8 mouse cellular contexts compared by ENCODE assay signal in genomic region chr7:127110239-127111007, GRCm38 (mm10). TPM values are rescaled to one million over a fixed set of nuclear protein-coding genes. Genes with fewer than 3 reads are reported as not detected.
A peak's percentile ranks its signal among the peaks of the same experiment; 100 is the strongest.
DNase-seq lines count a peak whose midpoint lies in the region; ATAC-seq and TF ChIP-seq lines count a peak whose summit lies in the region.

No protein-coding gene starts in this region.

- no peak overlapping the region for H3K4me3 ChIP-seq in C2C12 (ENCODE audit: insufficient read depth, poor library complexity, severe bottlenecking)
- no peak overlapping the region for H3K4me3 ChIP-seq in liver, embryonic 16.5 days (ENCODE audit: low read depth, low read length)
- H3K4me3 ChIP-seq in neural tube, embryonic 14.5 days (ENCODE audit: low read depth, low read length), result no peak overlapping the region

- peaks cover 8% of the 10 kb centered on the region for H3K27me3 ChIP-seq in C2C12 (ENCODE audit: control insufficient read depth, insufficient read depth, insufficient read length)
- H3K27me3 ChIP-seq in liver, embryonic 16.5 days (ENCODE audit: control insufficient read depth, insufficient read depth, low read depth, low read length), result no peaks in the 10 kb centered on the region
- no peaks in the 10 kb centered on the region for H3K27me3 ChIP-seq in neural tube, embryonic 14.5 days (ENCODE audit: control insufficient read depth, insufficient read depth, low read length)

- 0 out of 2 replicates have a peak, but pooled peaks have one; percentile 37 for ATAC-seq in liver, embryonic 16.5 days (ENCODE audit: low read depth)
- ATAC-seq in neural tube, embryonic 14.5 days (ENCODE audit: low read depth), result peak; percentile 60; the same call in 1 of the 2 replicates

- H3ac ChIP-seq in C2C12 (ENCODE audit: control insufficient read depth, insufficient read length, low read depth), result no peak overlapping the region

- peak; percentile 65 for DNase-seq in adrenal gland, adult 18-20 months (ENCODE audit: low spot score in 2 of 2)
- peak; percentile 85 for DNase-seq in embryo, embryonic 11 days
- peak; percentile 67 for DNase-seq in heart, adult 8-10 months (ENCODE audit: low spot score)
- DNase-seq in kidney, postnatal 25 days, result peak; percentile 78 to 79
- DNase-seq in thymus, postnatal 10 days (ENCODE audit: low spot score in 2 of 2), result peak; percentile 70 to 84

- H3K4me2 ChIP-seq in liver, embryonic 16.5 days (ENCODE audit: low read depth, low read length), result no peak overlapping the region
- H3K4me2 ChIP-seq in neural tube, embryonic 14.5 days (ENCODE audit: low read depth, low read length), result no peak overlapping the region

- TF ChIP-seq CTCF in C2C12 (IDR thresholded peaks at IDR 0.05; ENCODE audit: control insufficient read depth, insufficient read depth, insufficient read length), result peak; percentile 93

- peaks cover 27% of the 10 kb centered on the region for H3K4me1 ChIP-seq in liver, embryonic 16.5 days (ENCODE audit: control insufficient read depth, low read depth, low read length)
- no peaks in the 10 kb centered on the region for H3K4me1 ChIP-seq in neural tube, embryonic 14.5 days (ENCODE audit: control insufficient read depth, insufficient read depth, low read length)

- 40% methylated on average over 18 of the region's 18 CpGs for WGBS in liver, embryonic 16.5 days (ENCODE audit: insufficient replicate concordance)
- WGBS in neural tube, embryonic 14.5 days, result 49% methylated on average over 18 of the region's 18 CpGs

- H3K9me3 ChIP-seq in liver, embryonic 16.5 days (replicated peaks; ENCODE audit: control insufficient read depth, low read length), result no peaks in the 10 kb centered on the region
- no peaks in the 10 kb centered on the region for H3K9me3 ChIP-seq in neural tube, embryonic 14.5 days (ENCODE audit: control insufficient read depth, low read length)

- H3K36me3 ChIP-seq in C2C12 (ENCODE audit: control insufficient read depth, insufficient read depth), result no peaks in the 10 kb centered on the region
- H3K36me3 ChIP-seq in liver, embryonic 16.5 days (ENCODE audit: control insufficient read depth, insufficient read depth), result no peaks in the 10 kb centered on the region
- H3K36me3 ChIP-seq in neural tube, embryonic 14.5 days (ENCODE audit: control insufficient read depth, insufficient read depth, low read length), result no peaks in the 10 kb centered on the region

- H3K79me2 ChIP-seq in C2C12 (ENCODE audit: control insufficient read depth, insufficient read depth), result no peaks in the 10 kb centered on the region

- H3K27ac ChIP-seq in liver, embryonic 16.5 days (ENCODE audit: low read length), result no peak overlapping the region
- H3K27ac ChIP-seq in neural tube, embryonic 14.5 days (ENCODE audit: low read depth, low read length), result no peak overlapping the region

- H3K9ac ChIP-seq in liver, embryonic 16.5 days (ENCODE audit: low read depth, low read length), result no peak overlapping the region
- no peak overlapping the region for H3K9ac ChIP-seq in neural tube, embryonic 14.5 days (replicated peaks; ENCODE audit: low read depth, low read length)

- H3K79me3 ChIP-seq in C2C12 (ENCODE audit: low read depth), result no peaks in the 10 kb centered on the region

TF ChIP-seq in C2C12, 6 proteins besides CTCF, POLR2A, EP300 and RAD21:
- TF ChIP-seq MAX (IDR thresholded peaks at IDR 0.05) (no peak), FOSL1 (IDR thresholded peaks at IDR 0.05; ENCODE audit: insufficient read depth, low read length, poor library complexity, severe bottlenecking) (no peak), CEBPB (IDR thresholded peaks at IDR 0.05; ENCODE audit: low read depth) (no peak), MYOG (IDR thresholded peaks at IDR 0.05; ENCODE audit: control insufficient read depth, extremely low read depth, insufficient read length) (no peak), USF1 (IDR thresholded peaks at IDR 0.05; ENCODE audit: low read depth) (no peak), MYOD1 (IDR thresholded peaks at IDR 0.05; ENCODE audit: control insufficient read depth, insufficient read length, low read depth) (no peak)

RNA-seq across cellular contexts. Expression of gene Qprt, which starts 11.6 kb away (rescaled TPM):
- not detected for polyA plus RNA-seq in C2C12 (2012; fragmentation: generic; extraction: Trizol)
- total RNA-seq in adrenal gland, adult 18-20 months (2021), result under 1 TPM; 0.30 to 0.51 TPM
- not detected for total RNA-seq in heart, adult 8-10 months (2022)
- polyA plus RNA-seq in liver, embryonic 16.5 days (2015; fragmentation: Nextera tagmentation; extraction: Ambion mirVana), result 74.1 and 76.6 TPM in 2 replicates
- polyA plus RNA-seq in neural tube, embryonic 14.5 days (2014; fragmentation: Nextera tagmentation; extraction: Ambion mirVana), result 0.88 TPM in 1 of 2 replicates, not detected in the other

RNA-seq across cellular contexts. Expression of gene AI467606, which starts 19.3 kb away (rescaled TPM):
- 34.0 TPM for polyA plus RNA-seq in C2C12 (2012; fragmentation: generic; extraction: Trizol)
- 1 to 10 TPM in 1 of 2 experiments, under 1 TPM in 1; 0.96 to 1.6 TPM for total RNA-seq in adrenal gland, adult 18-20 months (2021)
- total RNA-seq in heart, adult 8-10 months (2022), result 1 to 10 TPM; 1.2 to 2.9 (median 1.3) TPM
- polyA plus RNA-seq in liver, embryonic 16.5 days (2015; fragmentation: Nextera tagmentation; extraction: Ambion mirVana), result 8.1 and 8.7 TPM in 2 replicates
- polyA plus RNA-seq in neural tube, embryonic 14.5 days (2014; fragmentation: Nextera tagmentation; extraction: Ambion mirVana), result 1.4 and 1.6 TPM in 2 replicates

RNA-seq across cellular contexts. Expression of gene Zg16, which starts 23.3 kb away (rescaled TPM):
- polyA plus RNA-seq in C2C12 (2012; fragmentation: generic; extraction: Trizol), result not detected
- not detected for total RNA-seq in adrenal gland, adult 18-20 months (2021)
- not detected for total RNA-seq in heart, adult 8-10 months (2022)
- 0.58 TPM in 1 of 2 replicates, not detected in the other for polyA plus RNA-seq in liver, embryonic 16.5 days (2015; fragmentation: Nextera tagmentation; extraction: Ambion mirVana)
- not detected in 2 replicates for polyA plus RNA-seq in neural tube, embryonic 14.5 days (2014; fragmentation: Nextera tagmentation; extraction: Ambion mirVana)

RNA-seq across cellular contexts. Expression of gene Spn, which starts 27.2 kb away (rescaled TPM):
- 23.1 TPM for polyA plus RNA-seq in C2C12 (2012; fragmentation: generic; extraction: Trizol)
- total RNA-seq in adrenal gland, adult 18-20 months (2021), result 1 to 10 TPM in 1 of 2 experiments, under 1 TPM in 1; 0.89 to 1.3 TPM
- total RNA-seq in heart, adult 8-10 months (2022), result under 1 TPM; 0.38 to 0.57 (median 0.46) TPM
- polyA plus RNA-seq in liver, embryonic 16.5 days (2015; fragmentation: Nextera tagmentation; extraction: Ambion mirVana), result 5.5 and 6.3 TPM in 2 replicates
- polyA plus RNA-seq in neural tube, embryonic 14.5 days (2014; fragmentation: Nextera tagmentation; extraction: Ambion mirVana), result not detected in 2 replicates

Comparison
In these comparisons a context has a peak if more than half of its experiments do, and no peak if none do; other contexts are left out.
1. RNA of gene Qprt, which starts 11.6 kb away (polyA plus RNA-seq): 74.1 to 76.6 TPM in liver, embryonic 16.5 days; 0.88 TPM in neural tube, embryonic 14.5 days and not detected in C2C12 (single experiment); every median in the first group is over 10 times any median in the second.
2. Peak in every context shown above with its lines, with median percentiles within 50 percentile points of each other: DNase-seq.